Mouse (Mus musculus): ENCODE measurements around the gene Ccdc82. TPM values are rescaled to one million over a fixed set of nuclear protein-coding genes. Genes with fewer than 3 reads are reported as not detected.
A peak's percentile ranks its signal among the peaks of the same experiment; 100 is the strongest.

Ccdc82 gene
- 10.6 and 12.1 TPM in 2 replicates for polyA plus RNA-seq (2015; fragmentation: Nextera tagmentation; extraction: Ambion mirVana)

- Histone ChIP-seq H3K36me3 (ENCODE audit: poor library complexity, severe bottlenecking) (no peaks in the 10 kb centered on the region), H3K4me2 (peak within 1 kb of the TSS; percentile 84), H3K9me3 (replicated peaks) (no peaks in the 10 kb centered on the region), H3K27ac (peak within 1 kb of the TSS; percentile 75), H3K4me3 (peak within 1 kb of the TSS; percentile 62), H3K4me1 (peaks cover 24% of the 10 kb centered on the region), H3K9ac (peak within 1 kb of the TSS; percentile 75), H3K27me3 (no peaks in the 10 kb centered on the region)
- ATAC-seq, result peak; percentile 97
- WGBS, result 3% methylated on average over 29 of the region's 39 CpGs
Measured at GRCm38 (mm10) chr9:13246815-13247638, at the start of gene Ccdc82. Gene Ccdc82, plus strand, starts transcription at chr9:13246955.

- no peaks in the 10 kb centered on the region for H3K36me3 ChIP-seq (ENCODE audit: poor library complexity, severe bottlenecking)
- WGBS, result 84% methylated on average over 3 of the region's 3 CpGs
Measured at GRCm38 (mm10) chr9:13200079-13200478, 46.7 kb upstream of the Ccdc82 start.

GRCm38 (mm10) chr9:13203109-13203508 lies 43.6 kb upstream of the Ccdc82 start:
- Histone ChIP-seq H3K4me2 (no peak overlapping the region), H3K9me3 (replicated peaks) (no peaks in the 10 kb centered on the region), H3K36me3 (ENCODE audit: poor library complexity, severe bottlenecking) (no peaks in the 10 kb centered on the region), H3K4me1 (no peaks in the 10 kb centered on the region), H3K4me3 (no peak overlapping the region), H3K27me3 (no peaks in the 10 kb centered on the region), H3K27ac (no peak overlapping the region), H3K9ac (no peak overlapping the region)
- no peak for ATAC-seq
- WGBS, result 88% methylated on average over 1 of the region's 1 CpGs

More at GRCm38 (mm10) chr9:13200079-13200478, 46.7 kb upstream of the Ccdc82 start:
- Histone ChIP-seq H3K27me3 (no peaks in the 10 kb centered on the region), H3K4me2 (no peak overlapping the region), H3K4me3 (no peak overlapping the region), H3K9ac (no peak overlapping the region), H3K27ac (no peak overlapping the region), H3K4me1 (no peaks in the 10 kb centered on the region), H3K9me3 (replicated peaks) (no peaks in the 10 kb centered on the region)
- ATAC-seq, result no peak

DNA sequence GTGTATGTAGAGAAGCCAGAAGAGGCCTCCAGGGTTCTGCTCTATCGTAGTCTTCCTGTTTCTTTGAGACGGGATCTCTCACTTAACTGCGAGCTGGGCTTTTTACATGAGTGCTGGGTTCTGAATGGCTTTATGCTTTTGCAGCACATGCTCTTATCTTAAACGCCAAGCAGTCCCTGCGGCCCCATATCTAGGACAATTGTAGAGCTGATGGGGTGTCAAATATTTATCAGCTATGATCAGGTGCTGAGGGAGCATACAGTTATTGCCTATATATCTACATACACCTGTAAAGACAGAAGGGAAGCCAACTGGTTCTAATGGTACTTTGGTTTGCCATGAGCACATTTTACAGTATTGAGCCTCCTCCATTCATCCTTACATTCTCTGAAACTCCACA lies 43.1 kb upstream of the Ccdc82 start:
- no peak for ATAC-seq
- Histone ChIP-seq H3K27ac (no peak overlapping the region), H3K4me2 (no peak overlapping the region), H3K27me3 (no peaks in the 10 kb centered on the region), H3K36me3 (ENCODE audit: poor library complexity, severe bottlenecking) (no peaks in the 10 kb centered on the region), H3K4me3 (no peak overlapping the region), H3K9ac (no peak overlapping the region), H3K9me3 (replicated peaks) (no peaks in the 10 kb centered on the region), H3K4me1 (no peaks in the 10 kb centered on the region)
- 91% methylated on average over 5 of the region's 5 CpGs for WGBS

DNA sequence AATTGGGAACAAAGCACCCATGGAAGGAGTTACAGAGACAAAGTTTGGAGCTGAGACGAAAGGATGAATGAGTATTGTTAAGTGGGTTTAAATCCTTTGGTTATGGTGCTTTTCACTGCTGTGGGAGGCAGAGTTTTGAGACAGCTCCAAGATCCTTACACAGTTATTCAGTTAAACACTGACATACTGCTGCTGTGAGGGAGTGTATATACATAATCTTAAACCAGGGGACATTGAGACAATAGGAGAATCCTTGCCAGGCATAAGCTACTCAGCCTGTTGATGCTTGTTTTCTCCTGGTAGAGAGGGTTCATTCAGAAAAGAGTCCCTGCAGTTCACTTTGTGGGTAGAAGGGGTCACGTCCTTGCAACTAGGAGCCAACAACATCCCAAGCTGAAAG lies 40.4 kb upstream of the Ccdc82 start:
- no peaks in the 10 kb centered on the region for H3K36me3 ChIP-seq (ENCODE audit: poor library complexity, severe bottlenecking)
- H3K4me2 ChIP-seq, result no peak overlapping the region
- no peaks in the 10 kb centered on the region for H3K27me3 ChIP-seq
- no peaks in the 10 kb centered on the region for H3K4me1 ChIP-seq
- H3K9ac ChIP-seq, result no peak overlapping the region
- H3K9me3 ChIP-seq (replicated peaks), result no peaks in the 10 kb centered on the region
- 32% methylated on average over 2 of the region's 2 CpGs for WGBS
- ATAC-seq, result no peak
- no peak overlapping the region for H3K4me3 ChIP-seq
- H3K27ac ChIP-seq, result no peak overlapping the region

- Histone ChIP-seq H3K9me3 (replicated peaks) (no peaks in the 10 kb centered on the region), H3K27me3 (no peaks in the 10 kb centered on the region), H3K4me3 (no peak overlapping the region), H3K4me1 (no peaks in the 10 kb centered on the region), H3K4me2 (no peak overlapping the region), H3K36me3 (ENCODE audit: poor library complexity, severe bottlenecking) (no peaks in the 10 kb centered on the region), H3K27ac (no peak overlapping the region), H3K9ac (no peak overlapping the region)
- WGBS, result 86% methylated on average over 1 of the region's 1 CpGs
- no peak for ATAC-seq
Measured at GRCm38 (mm10) chr9:13225872-13226271, 20.9 kb upstream of the Ccdc82 start.

- H3K9ac ChIP-seq, result no peak overlapping the region
- H3K27ac ChIP-seq, result no peak overlapping the region
- H3K4me2 ChIP-seq, result no peak overlapping the region
- no peaks in the 10 kb centered on the region for H3K4me1 ChIP-seq
- H3K9me3 ChIP-seq (replicated peaks), result no peaks in the 10 kb centered on the region
- no peak for ATAC-seq
- H3K36me3 ChIP-seq (ENCODE audit: poor library complexity, severe bottlenecking), result no peaks in the 10 kb centered on the region
- WGBS, result 15% methylated on average over 4 of the region's 4 CpGs
- H3K4me3 ChIP-seq, result no peak overlapping the region
- no peaks in the 10 kb centered on the region for H3K27me3 ChIP-seq
Measured at GRCm38 (mm10) chr9:13230553-13230952, 16.2 kb upstream of the Ccdc82 start.

GRCm38 (mm10) chr9:13231545-13232216 lies 15.1 kb upstream of the Ccdc82 start:
- ATAC-seq, result peak; percentile 79
- Histone ChIP-seq H3K36me3 (ENCODE audit: poor library complexity, severe bottlenecking) (no peaks in the 10 kb centered on the region), H3K27ac (no peak overlapping the region), H3K9ac (no peak overlapping the region), H3K9me3 (replicated peaks) (no peaks in the 10 kb centered on the region), H3K4me3 (no peak overlapping the region), H3K27me3 (no peaks in the 10 kb centered on the region), H3K4me2 (no peak overlapping the region), H3K4me1 (no peaks in the 10 kb centered on the region)
- 15% methylated on average over 5 of the region's 5 CpGs for WGBS

GRCm38 (mm10) chr9:13242321-13242720 lies 4.4 kb upstream of the Ccdc82 start:
- H3K9me3 ChIP-seq (replicated peaks), result no peaks in the 10 kb centered on the region; the same call in 1 of the 2 replicates
- no peak overlapping the region for H3K4me3 ChIP-seq
- H3K36me3 ChIP-seq (ENCODE audit: poor library complexity, severe bottlenecking), result 0 out of 2 replicates have a peak, but pooled peaks cover 5% of the 10 kb centered on the region
- no peaks in the 10 kb centered on the region for H3K27me3 ChIP-seq
- no peak overlapping the region for H3K4me2 ChIP-seq
- H3K4me1 ChIP-seq, result peaks cover 19% of the 10 kb centered on the region
- no peak for ATAC-seq
- H3K9ac ChIP-seq, result no peak overlapping the region
- no peak overlapping the region for H3K27ac ChIP-seq

DNA sequence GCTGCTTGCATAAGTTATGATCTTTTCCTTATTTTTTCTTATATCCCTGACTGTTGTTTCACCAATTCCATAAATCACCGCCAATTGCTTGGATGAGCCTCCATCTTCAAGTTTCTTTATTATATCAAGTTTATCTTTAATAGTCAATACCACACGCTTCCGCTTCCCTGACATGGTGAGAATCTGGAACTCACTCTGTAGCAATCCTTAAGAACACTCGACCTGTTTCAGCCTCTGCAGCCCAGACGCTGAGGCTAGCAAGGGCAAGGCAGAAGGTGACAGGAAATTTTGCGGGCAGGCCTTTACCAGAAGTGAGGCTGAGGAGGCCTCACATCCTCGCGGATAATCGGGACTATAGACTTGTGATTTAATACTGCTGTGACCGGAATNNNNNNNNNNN lies 1.3 kb upstream of the Ccdc82 start, which contains the start of gene Jrkl:
TSS of gene Jrkl (minus strand) at position 349 of the 400 bp plus-strand sequence.
- Histone ChIP-seq H3K27ac (peak within 1 kb of the TSS; percentile 59; the same call in 1 of the 2 replicates), H3K4me3 (peak within 1 kb of the TSS; percentile 62), H3K36me3 (ENCODE audit: poor library complexity, severe bottlenecking) (0 out of 2 replicates have a peak, but pooled peaks cover 5% of the 10 kb centered on the region), H3K4me1 (peaks cover 24% of the 10 kb centered on the region), H3K9me3 (replicated peaks) (no peaks in the 10 kb centered on the region; the same call in 1 of the 2 replicates), H3K9ac (peak within 1 kb of the TSS; percentile 72), H3K27me3 (no peaks in the 10 kb centered on the region), H3K4me2 (peak within 1 kb of the TSS; percentile 72)
- ATAC-seq, result peak; percentile 13; the same call in 1 of the 2 replicates
- 6% methylated on average over 10 of the region's 10 CpGs for WGBS

DNA sequence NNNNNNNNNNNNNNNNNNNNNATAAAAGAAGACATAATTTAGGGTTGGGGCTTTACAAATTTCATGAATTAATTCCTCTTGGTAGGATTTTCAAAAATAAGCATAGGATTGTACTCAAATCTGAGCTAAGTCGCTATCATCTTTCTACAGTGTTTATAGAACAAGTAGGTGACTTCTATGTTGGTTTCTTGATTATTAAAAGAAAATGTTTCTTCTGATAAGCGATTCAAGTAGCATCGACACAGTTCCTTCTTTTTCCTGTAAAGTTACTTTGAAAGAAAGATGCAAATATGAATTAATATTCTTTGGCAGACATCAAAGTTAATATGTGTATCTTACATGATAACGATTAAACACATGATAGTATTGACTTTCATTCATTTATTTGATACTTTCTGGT lies 1.3 kb downstream of the Ccdc82 start:
- Histone ChIP-seq H3K4me3 (no peak overlapping the region), H3K9ac (no peak overlapping the region), H3K9me3 (replicated peaks) (no peaks in the 10 kb centered on the region), H3K27ac (no peak overlapping the region), H3K36me3 (ENCODE audit: poor library complexity, severe bottlenecking) (no peaks in the 10 kb centered on the region), H3K4me2 (no peak overlapping the region), H3K4me1 (peaks cover 24% of the 10 kb centered on the region), H3K27me3 (no peaks in the 10 kb centered on the region)
- WGBS, result 97% methylated on average over 4 of the region's 4 CpGs
- ATAC-seq, result no peak

DNA sequence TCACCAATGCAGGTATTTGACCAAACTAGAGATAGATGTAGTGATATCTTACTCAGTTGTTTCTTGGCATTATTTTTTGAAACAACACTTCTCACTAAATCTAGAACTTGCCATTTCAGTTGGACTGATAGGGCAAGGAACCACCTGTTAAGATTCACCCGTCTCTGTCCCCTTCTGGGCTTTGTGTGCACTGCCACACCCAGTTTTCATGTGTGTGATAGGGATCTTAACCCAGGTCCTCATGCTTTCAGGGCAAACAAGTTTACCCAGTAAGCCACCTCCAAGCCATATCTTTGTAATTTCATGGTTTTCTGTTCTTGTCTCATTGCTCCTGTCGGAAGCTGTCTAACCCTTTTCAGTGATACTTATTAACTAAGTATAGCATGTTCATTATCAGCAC lies 4.5 kb downstream of the Ccdc82 start:
- H3K27me3 ChIP-seq, result no peaks in the 10 kb centered on the region
- H3K4me1 ChIP-seq, result peaks cover 8% of the 10 kb centered on the region
- no peaks in the 10 kb centered on the region for H3K9me3 ChIP-seq (replicated peaks)
- ATAC-seq, result no peak
- H3K4me2 ChIP-seq, result no peak overlapping the region
- no peak overlapping the region for H3K27ac ChIP-seq
- H3K9ac ChIP-seq, result no peak overlapping the region
- H3K4me3 ChIP-seq, result no peak overlapping the region
- 85% methylated on average over 2 of the region's 2 CpGs for WGBS
- no peaks in the 10 kb centered on the region for H3K36me3 ChIP-seq (ENCODE audit: poor library complexity, severe bottlenecking)
